Mouse (Mus musculus) C2C12 (cell line): ENCODE results near the gene Add1. TPM values are rescaled to one million over a fixed set of nuclear protein-coding genes. Genes with fewer than 3 reads are reported as not detected.

ENCODE experiments used
- H3K27me3 ChIP-seq: one replicate; pipeline ENCODE4 v1.6.1; 2011; ENCODE audit not compliant: control insufficient read depth, insufficient read depth, insufficient read length
- H3K36me3 ChIP-seq: one replicate; pipeline ENCODE4 v1.6.1; 2011; ENCODE audit not compliant: control insufficient read depth, insufficient read depth
- H3K4me3 ChIP-seq: one replicate; pipeline ENCODE4 v1.5.1; 2011; ENCODE audit warnings: mild to moderate bottlenecking, control low read depth; ENCODE audit not compliant: poor library complexity, insufficient read depth, severe bottlenecking
- H3K79me2 ChIP-seq: one replicate; pipeline ENCODE4 v1.6.1; 2011; ENCODE audit not compliant: control insufficient read depth, insufficient read depth
- H3K79me3 ChIP-seq: one replicate; pipeline ENCODE4 v1.6.1; 2011; ENCODE audit warnings: low read depth, control low read depth
- H3ac ChIP-seq: one replicate; pipeline ENCODE3; 2011; ENCODE audit warnings: low read depth; ENCODE audit not compliant: control insufficient read depth, insufficient read length
- CEBPB ChIP-seq: IDR thresholded peaks from one replicate; pipeline ENCODE4 v1.6.1; 2011; ENCODE audit warnings: low read depth, mild to moderate bottlenecking, control low read depth, moderate library complexity
- CTCF ChIP-seq: IDR thresholded peaks from one replicate; pipeline ENCODE4 v1.5.1; 2011; ENCODE audit not compliant: control insufficient read depth, insufficient read depth, insufficient read length
- FOSL1 ChIP-seq: IDR thresholded peaks from one replicate; pipeline ENCODE4 v1.8.0; 2011; ENCODE audit warnings: mild to moderate bottlenecking, low read length; ENCODE audit not compliant: poor library complexity, insufficient read depth, severe bottlenecking
- MAX ChIP-seq: IDR thresholded peaks from one replicate; pipeline ENCODE4 v1.6.1; 2011; ENCODE audit warnings: mild to moderate bottlenecking, control low read depth
- MYOD1 ChIP-seq: IDR thresholded peaks from one replicate; pipeline ENCODE4 v1.6.1; 2011; ENCODE audit warnings: low read depth; ENCODE audit not compliant: control insufficient read depth, insufficient read length
- MYOG ChIP-seq: IDR thresholded peaks from one replicate; pipeline ENCODE4 v1.6.1; 2011; ENCODE audit not compliant: control insufficient read depth, insufficient read length; ENCODE audit errors: extremely low read depth
- USF1 ChIP-seq: IDR thresholded peaks from one replicate; pipeline ENCODE4 v1.6.1; 2011; ENCODE audit warnings: low read depth, mild to moderate bottlenecking, control low read depth, moderate library complexity
- polyA plus RNA-seq: library from polyadenylated mRNA; unstranded; fragments of >200 nt; fragmentation: generic; extraction: Trizol; gene quantifications from one replicate; pipeline ENCODE4 v1.2.1, GENCODE M21; 2012; ENCODE audit warnings: missing spikeins

The Add1 gene
- polyA plus RNA-seq, 1 experiment = 151 TPM

DNA sequence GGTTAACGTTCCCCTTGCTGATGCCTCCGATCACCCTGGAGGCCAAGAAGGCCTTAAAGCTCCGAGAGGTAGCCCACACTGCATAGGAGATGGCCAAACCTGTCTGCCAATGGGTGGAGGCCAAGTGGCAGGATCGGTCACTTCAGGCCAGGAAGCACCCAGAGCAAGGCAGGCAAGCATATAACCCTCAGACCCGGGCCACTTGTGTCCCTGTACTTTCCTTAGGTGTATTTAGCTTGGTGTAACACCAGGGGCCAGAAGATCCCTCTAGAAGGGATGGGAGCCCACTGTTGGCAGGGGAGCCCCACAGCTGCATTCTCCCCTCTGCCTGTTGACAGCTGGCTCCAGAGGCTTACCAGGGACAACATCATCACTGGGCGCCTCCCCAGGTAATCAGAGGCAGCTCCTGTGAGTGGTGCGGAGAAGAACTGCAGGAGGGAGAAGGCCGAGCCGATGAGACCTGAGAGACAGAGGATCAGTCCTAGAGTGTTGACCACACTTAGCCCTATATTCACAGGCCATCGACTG is 62.3 kb downstream of the Add1 start:
- Histone ChIP-seq H3K79me3 (peaks cover 12% of the 10 kb centered on the region), H3ac (peak overlapping the region; percentile 65), H3K4me3 (peak overlapping the region; percentile 54), H3K27me3 (no peaks in the 10 kb centered on the region), H3K36me3 (peaks cover 75% of the 10 kb centered on the region), H3K79me2 (peaks cover 26% of the 10 kb centered on the region)
- TF ChIP-seq MAX (no peak), CTCF (no peak), USF1 (no peak), FOSL1 (no peak), MYOG (no peak), CEBPB (no peak), MYOD1 (no peak)

DNA sequence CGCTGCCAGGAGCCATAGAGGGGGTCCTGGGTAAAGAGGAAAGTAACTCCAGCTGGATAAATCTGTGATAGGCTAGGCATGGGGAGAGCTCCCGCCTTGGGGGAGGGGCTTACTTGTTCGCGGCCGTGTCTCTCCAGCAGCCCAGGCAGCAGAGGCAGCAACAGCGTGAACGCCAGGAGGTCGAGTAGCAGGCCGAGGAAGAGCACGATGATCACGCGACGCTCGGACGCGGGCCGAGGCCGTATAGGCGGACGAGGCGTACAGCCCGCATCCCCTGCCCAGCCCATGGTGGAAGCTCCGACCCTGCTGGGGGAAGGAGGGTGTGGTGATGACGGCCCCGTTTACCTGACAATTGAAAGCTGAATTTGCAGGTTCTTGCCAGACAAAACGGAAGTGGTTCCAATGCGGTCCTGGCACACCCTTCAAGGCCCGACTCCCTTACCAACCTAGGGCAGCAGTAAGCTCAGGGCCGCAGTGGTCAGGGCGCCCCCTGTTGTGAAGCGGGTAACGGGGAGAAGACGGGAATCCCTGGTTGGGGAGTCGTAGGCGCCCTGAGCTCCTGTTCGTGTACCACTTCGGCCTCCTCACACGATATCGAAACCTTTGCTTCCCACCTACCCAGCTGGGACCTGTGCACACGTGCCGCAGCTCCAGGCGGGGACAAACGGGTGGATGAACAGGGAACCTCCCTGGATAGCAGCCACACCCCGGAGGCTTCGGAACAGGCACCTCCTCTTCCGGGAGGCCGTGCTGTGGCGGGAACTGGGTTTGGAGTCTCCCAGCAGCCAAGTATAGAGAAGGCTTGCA is 63.2 kb downstream of the Add1 start, which contains the start of gene Mfsd10:
Gene Mfsd10 (minus strand): TSS at position 732 of the 807 bp plus-strand sequence.
- Histone ChIP-seq H3ac (peak within 1 kb of the TSS; percentile 88), H3K4me3 (peak within 1 kb of the TSS; percentile 54), H3K79me2 (peaks cover 26% of the 10 kb centered on the region), H3K27me3 (no peaks in the 10 kb centered on the region), H3K36me3 (peaks cover 72% of the 10 kb centered on the region), H3K79me3 (peaks cover 12% of the 10 kb centered on the region)
- TF ChIP-seq MAX (peak; percentile 28), MYOG (no peak), CTCF (peak; percentile 25)

DNA sequence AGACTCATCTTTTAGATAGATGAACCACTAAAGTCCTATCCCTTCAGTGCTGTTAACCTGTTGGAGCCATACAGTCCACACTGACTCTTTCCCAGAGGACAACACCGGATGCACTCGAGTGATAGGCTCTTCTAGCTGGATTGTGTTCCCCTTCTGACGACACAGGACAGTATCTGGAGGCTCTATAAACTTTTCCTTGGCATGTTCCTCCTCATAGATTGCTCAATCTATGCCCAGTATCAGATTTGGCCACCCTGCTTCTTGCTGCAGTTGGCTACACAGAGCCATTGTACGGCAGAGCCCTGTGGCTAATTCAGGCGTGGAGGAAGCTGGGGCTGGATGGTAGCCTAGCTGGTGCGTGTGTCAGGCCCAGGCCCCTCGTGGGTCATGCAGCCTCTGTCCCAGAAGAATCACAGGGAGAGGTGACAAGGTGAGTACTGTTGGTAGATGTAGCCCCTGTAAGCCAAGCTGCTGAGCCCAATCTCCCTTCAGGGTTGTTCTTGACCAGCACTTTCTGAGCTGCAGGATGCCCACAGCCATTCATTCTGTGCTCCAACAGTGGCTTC is 64.2 kb downstream of the Add1 start:
- no peak overlapping the region for H3K4me3 ChIP-seq
- H3ac ChIP-seq = no peak overlapping the region
- H3K79me2 ChIP-seq = peaks cover 26% of the 10 kb centered on the region
- peaks cover 12% of the 10 kb centered on the region for H3K79me3 ChIP-seq
- peaks cover 66% of the 10 kb centered on the region for H3K36me3 ChIP-seq
- no peaks in the 10 kb centered on the region for H3K27me3 ChIP-seq
- TF ChIP-seq MAX (no peak), CEBPB (peak; percentile 5), MYOD1 (no peak), USF1 (no peak)

DNA sequence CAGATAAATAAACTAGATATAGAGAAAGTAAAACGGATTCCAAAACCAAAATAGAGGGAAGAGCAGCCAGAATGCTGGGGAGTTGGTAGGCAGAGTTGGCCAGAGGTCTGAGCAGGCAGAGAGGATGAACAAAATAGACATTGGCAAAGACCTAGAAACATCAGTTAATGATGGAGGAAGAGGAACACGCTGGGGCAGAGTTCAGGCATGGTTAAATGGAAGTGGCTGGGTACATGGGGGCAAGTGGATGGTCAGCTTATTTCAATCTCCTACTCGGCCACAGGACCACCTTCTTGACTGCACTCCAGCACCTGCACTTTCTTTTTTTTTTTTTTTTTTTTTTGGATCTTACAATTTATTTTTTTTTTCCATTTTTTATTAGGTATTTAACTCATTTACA is 68.5 kb downstream of the Add1 start:
- Histone ChIP-seq H3K27me3 (no peaks in the 10 kb centered on the region), H3K4me3 (no peak overlapping the region), H3K79me3 (no peaks in the 10 kb centered on the region), H3ac (no peak overlapping the region), H3K79me2 (no peaks in the 10 kb centered on the region), H3K36me3 (peaks cover 72% of the 10 kb centered on the region)
- TF ChIP-seq MYOG (no peak), CEBPB (no peak), MYOD1 (no peak), MAX (no peak), CTCF (no peak), USF1 (no peak)

DNA sequence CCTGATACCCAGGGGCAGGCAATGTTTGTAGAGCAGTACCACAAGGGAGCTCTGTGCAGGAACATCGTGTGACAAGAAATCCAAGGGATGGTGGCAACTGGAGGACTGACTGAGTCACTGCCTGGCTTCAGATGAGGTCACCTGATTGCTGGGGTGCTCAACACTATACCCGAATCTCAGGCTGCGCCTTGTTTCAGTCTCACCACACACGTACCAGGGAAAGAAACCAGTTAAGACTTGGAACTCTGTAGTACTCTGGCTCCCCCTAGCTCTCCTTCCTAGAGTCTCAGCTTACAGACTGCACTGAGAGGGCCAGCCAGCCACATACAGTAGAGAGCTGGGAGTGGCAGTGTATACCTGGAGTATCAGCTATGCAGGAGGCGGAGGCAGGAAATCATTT is 69.5 kb downstream of the Add1 start:
- peaks cover 76% of the 10 kb centered on the region for H3K36me3 ChIP-seq
- no peaks in the 10 kb centered on the region for H3K27me3 ChIP-seq
- H3ac ChIP-seq = no peak overlapping the region
- H3K79me2 ChIP-seq = no peaks in the 10 kb centered on the region
- H3K79me3 ChIP-seq = no peaks in the 10 kb centered on the region
- no peak overlapping the region for H3K4me3 ChIP-seq
- TF ChIP-seq MYOD1 (no peak), MYOG (no peak), FOSL1 (no peak), MAX (no peak), USF1 (no peak), CEBPB (no peak), CTCF (no peak)

DNA sequence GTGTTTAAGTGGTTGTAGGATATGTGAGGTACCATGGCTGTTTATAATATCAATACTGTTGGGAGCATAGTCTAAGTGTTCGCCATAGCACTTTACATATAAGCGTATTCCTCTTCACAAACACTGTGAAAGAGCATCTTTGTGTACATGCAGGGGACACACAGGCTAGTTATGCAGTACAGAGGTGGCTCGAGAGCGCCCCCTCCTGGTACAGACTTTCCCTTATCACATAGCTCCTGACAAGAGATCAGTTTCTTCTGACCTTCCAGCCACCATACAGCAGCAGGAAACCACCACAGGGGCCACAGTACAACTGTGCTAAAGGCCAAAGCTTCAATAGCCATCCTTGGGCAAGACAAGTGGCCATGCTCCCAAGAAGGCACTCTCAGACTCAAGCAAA is 74.1 kb downstream of the Add1 start:
- TF ChIP-seq CTCF (peak; percentile 25), USF1 (no peak), CEBPB (no peak), MYOG (no peak)
- no peak overlapping the region for H3K4me3 ChIP-seq
- no peak overlapping the region for H3ac ChIP-seq
- no peaks in the 10 kb centered on the region for H3K79me2 ChIP-seq
- H3K36me3 ChIP-seq = peaks cover 90% of the 10 kb centered on the region
- no peaks in the 10 kb centered on the region for H3K27me3 ChIP-seq
- H3K79me3 ChIP-seq = no peaks in the 10 kb centered on the region
